Mouse (Mus musculus) CD4-positive naive resting alpha-beta T cell, adult 57 days (primary cell): ENCODE data around the gene Gm3676. TPM values are rescaled to one million over a fixed set of nuclear protein-coding genes. Genes with fewer than 3 reads are reported as not detected.

Source experiments
- total RNA-seq: library from RNA; stranded (reverse); gene quantifications from one replicate; pipeline ENCODE4 v1.2.4, GENCODE M21; 2023

Gene Gm3676
- total RNA-seq = not detected

GRCm38 (mm10) chr14:41646387-41646786, at the start of gene Gm3676:
TSS of gene Gm3676 (minus strand) at chr14:41646487.

GRCm38 (mm10) chr14:41624512-41624911, 21.8 kb downstream of the Gm3676 start, which contains the start of gene Gm3072:
TSS of gene Gm3072 (minus strand) at chr14:41624612.

Other genes with a start within 250 kb of the Gm3676 start
- gene Gm6482, start 238.2 kb downstream of the Gm3676 start, total RNA-seq = not detected
- gene Gm7954, start 193.0 kb downstream of the Gm3676 start, total RNA-seq = not detected
- not detected for gene Gm3486, start 157.0 kb downstream of the Gm3676 start, total RNA-seq
- gene Gm7970, start 90.9 kb downstream of the Gm3676 start, total RNA-seq = not detected
- gene 1700049E17Rik2, start 73.3 kb downstream of the Gm3676 start, total RNA-seq = not detected
- not detected for gene Gm3072, start 21.9 kb downstream of the Gm3676 start, total RNA-seq
- gene Gm8068, start 55.4 kb upstream of the Gm3676 start, total RNA-seq = not detected
- not detected for gene Gm7929, start 104.1 kb upstream of the Gm3676 start, total RNA-seq
- gene Gm47189, start 126.0 kb upstream of the Gm3676 start, total RNA-seq = not detected